Mouse (Mus musculus) kidney, embryonic 15.5 days (tissue): Measurements from ENCODE around the gene Higd1b. TPM values are rescaled to one million over a fixed set of nuclear protein-coding genes. Genes with fewer than 3 reads are reported as not detected.
A peak's percentile ranks its signal among the peaks of the same experiment; 100 is the strongest.

ENCODE experiments used
- ATAC-seq: fragments of 200-750 bp; cut with Nextera tagmentation; replicated peaks from 2 replicates; pipeline ENCODE4 v1.8.0; 2017; ENCODE audit warnings: moderate TSS enrichment; ENCODE audit not compliant: low FRiP score
- H3K27ac ChIP-seq: fragments of 300-500 bp; sonication (generic); 2 replicates; pipeline ENCODE4 v1.5.1; 2015; ENCODE audit warnings: mild to moderate bottlenecking, inconsistent platforms
- H3K27me3 ChIP-seq: fragments of 300-500 bp; sonication (generic); 2 replicates; pipeline ENCODE4 v1.6.1; 2015; ENCODE audit warnings: inconsistent platforms
- H3K36me3 ChIP-seq: fragments of 300-500 bp; sonication (generic); 2 replicates; pipeline ENCODE4 v1.6.1; 2015; ENCODE audit warnings: inconsistent platforms
- H3K4me1 ChIP-seq: fragments of 300-500 bp; sonication (generic); 2 replicates; pipeline ENCODE4 v1.6.1; 2015; ENCODE audit warnings: inconsistent platforms
- H3K4me2 ChIP-seq: fragments of 300-500 bp; sonication (generic); 2 replicates; pipeline ENCODE4 v1.6.1; 2015; ENCODE audit warnings: moderate library complexity, mild to moderate bottlenecking, inconsistent platforms
- H3K4me3 ChIP-seq: fragments of 300-500 bp; sonication (generic); replicated peaks from 2 replicates; pipeline ENCODE4 v1.5.1; 2015; ENCODE audit warnings: mild to moderate bottlenecking, inconsistent platforms
- H3K9ac ChIP-seq: fragments of 300-500 bp; sonication (generic); 2 replicates; pipeline ENCODE4 v1.6.1; 2015; ENCODE audit warnings: mild to moderate bottlenecking, inconsistent platforms
- H3K9me3 ChIP-seq: fragments of 300-500 bp; sonication (generic); replicated peaks from 2 replicates; pipeline ENCODE4 v1.6.1; 2016; ENCODE audit warnings: inconsistent platforms
- WGBS: fragments of 180-500 bp; shearing (Covaris S2); methylation state at CpG from one replicate; pipeline ENCODE4 v1.1.7; 2015; ENCODE audit warnings: mixed read lengths; 5-methylcytosine and 5-hydroxymethylcytosine counted together
- polyA plus RNA-seq: library from polyadenylated mRNA; unstranded; fragments of >200 nt; fragmentation: Nextera tagmentation; extraction: Ambion mirVana; gene quantifications from 2 replicates; pipeline ENCODE4 v1.2.1, GENCODE M21; 2015

The Higd1b gene
- polyA plus RNA-seq, 1 experiment from 2014 or later: 0.48 TPM

DNA sequence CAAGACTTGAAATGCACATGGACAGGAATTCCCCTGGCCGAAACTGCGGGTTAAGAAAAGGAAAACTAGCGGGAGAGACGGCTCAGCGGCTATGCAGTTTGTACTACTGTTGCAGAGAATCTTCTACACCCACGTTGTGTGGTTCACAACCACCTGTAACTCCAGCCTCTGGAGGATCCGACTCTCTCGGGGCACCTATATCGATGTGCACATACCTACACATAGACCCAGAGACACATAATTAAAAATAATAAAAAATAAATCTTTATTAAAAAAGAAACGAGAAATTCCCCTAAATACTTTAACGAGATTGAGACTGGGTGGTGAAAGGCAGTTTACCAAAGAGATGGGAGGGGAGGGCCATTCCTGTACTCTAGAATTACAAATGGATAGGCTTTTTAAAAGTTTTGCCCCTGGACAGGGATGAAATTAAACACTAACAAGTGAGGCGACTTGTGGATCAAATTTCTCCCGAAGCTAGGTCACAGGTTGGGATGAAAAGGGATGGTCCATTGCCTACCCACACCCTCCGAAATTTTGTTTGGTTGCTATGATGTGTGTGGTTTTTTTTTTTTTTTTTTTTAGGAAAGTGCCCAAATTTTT, 15.8 kb upstream of the Higd1b start:
- Histone ChIP-seq H3K9ac (peak overlapping the region; percentile 95), H3K36me3 (no peaks in the 10 kb centered on the region), H3K4me3 (peak overlapping the region; percentile 69), H3K27me3 (0 out of 2 replicates have a peak, but pooled peaks cover 3% of the 10 kb centered on the region), H3K4me1 (peaks cover 24% of the 10 kb centered on the region), H3K4me2 (peak overlapping the region; percentile 93), H3K9me3 (no peaks in the 10 kb centered on the region), H3K27ac (peak overlapping the region; percentile 99)
- ATAC-seq: no peak
- WGBS: 4% methylated on average over 14 of the region's 14 CpGs

- no peak overlapping the region for H3K9ac ChIP-seq
- no peak overlapping the region for H3K4me2 ChIP-seq
- WGBS: 12% methylated on average over 3 of the region's 3 CpGs
- no peak overlapping the region for H3K27ac ChIP-seq
- peaks cover 24% of the 10 kb centered on the region for H3K4me1 ChIP-seq
- no peak overlapping the region for H3K4me3 ChIP-seq
- ATAC-seq: no peak
- H3K9me3 ChIP-seq: no peaks in the 10 kb centered on the region
- 0 out of 2 replicates have a peak, but pooled peaks cover 3% of the 10 kb centered on the region for H3K27me3 ChIP-seq
- H3K36me3 ChIP-seq: no peaks in the 10 kb centered on the region
Measured at GRCm38 (mm10) chr11:102820432-102820831, 15.2 kb upstream of the Higd1b start.

- no peaks in the 10 kb centered on the region for H3K9me3 ChIP-seq
- peaks cover 18% of the 10 kb centered on the region for H3K4me1 ChIP-seq
- 0 out of 2 replicates have a peak, but pooled peaks cover 3% of the 10 kb centered on the region for H3K27me3 ChIP-seq
- no peak overlapping the region for H3K4me3 ChIP-seq
- no peak overlapping the region for H3K27ac ChIP-seq
- H3K36me3 ChIP-seq: no peaks in the 10 kb centered on the region
- H3K9ac ChIP-seq: no peak overlapping the region
- 56% methylated on average over 6 of the region's 6 CpGs for WGBS
- no peak for ATAC-seq
- H3K4me2 ChIP-seq: no peak overlapping the region
Measured at GRCm38 (mm10) chr11:102821231-102821630, 14.4 kb upstream of the Higd1b start.

GRCm38 (mm10) chr11:102826476-102826875, 9.2 kb upstream of the Higd1b start:
- H3K4me3 ChIP-seq: no peak overlapping the region
- H3K27ac ChIP-seq: no peak overlapping the region
- H3K27me3 ChIP-seq: no peaks in the 10 kb centered on the region
- 85% methylated on average over 2 of the region's 2 CpGs for WGBS
- H3K9me3 ChIP-seq: no peaks in the 10 kb centered on the region; the same call in 1 of the 2 replicates
- no peak overlapping the region for H3K4me2 ChIP-seq
- no peaks in the 10 kb centered on the region for H3K4me1 ChIP-seq
- no peaks in the 10 kb centered on the region for H3K36me3 ChIP-seq
- no peak for ATAC-seq
- H3K9ac ChIP-seq: no peak overlapping the region

- Histone ChIP-seq H3K27me3 (no peaks in the 10 kb centered on the region), H3K4me1 (no peaks in the 10 kb centered on the region), H3K9me3 (no peaks in the 10 kb centered on the region; the same call in 1 of the 2 replicates), H3K4me2 (no peak overlapping the region), H3K4me3 (no peak overlapping the region), H3K9ac (no peak overlapping the region), H3K27ac (no peak overlapping the region), H3K36me3 (no peaks in the 10 kb centered on the region)
- no peak for ATAC-seq
- 58% methylated on average over 4 of the region's 4 CpGs for WGBS
Measured at GRCm38 (mm10) chr11:102827097-102827496, 8.6 kb upstream of the Higd1b start.

GRCm38 (mm10) chr11:102830276-102830675, 5.4 kb upstream of the Higd1b start:
- no peak for ATAC-seq
- no peak overlapping the region for H3K4me3 ChIP-seq
- no peak overlapping the region for H3K27ac ChIP-seq
- no peak overlapping the region for H3K4me2 ChIP-seq
- H3K9me3 ChIP-seq: no peaks in the 10 kb centered on the region; the same call in 1 of the 2 replicates
- H3K36me3 ChIP-seq: no peaks in the 10 kb centered on the region
- peaks cover 11% of the 10 kb centered on the region for H3K4me1 ChIP-seq
- WGBS: 68% methylated on average over 4 of the region's 4 CpGs
- H3K9ac ChIP-seq: no peak overlapping the region
- H3K27me3 ChIP-seq: no peaks in the 10 kb centered on the region

GRCm38 (mm10) chr11:102832700-102833297, 2.9 kb upstream of the Higd1b start:
- Histone ChIP-seq H3K4me3 (no peak overlapping the region), H3K9ac (no peak overlapping the region), H3K4me1 (peaks cover 11% of the 10 kb centered on the region), H3K9me3 (no peaks in the 10 kb centered on the region; the same call in 1 of the 2 replicates), H3K27me3 (no peaks in the 10 kb centered on the region), H3K27ac (0 out of 2 replicates have a peak overlapping the region, but pooled peaks have one; percentile 39), H3K36me3 (peaks cover 14% of the 10 kb centered on the region), H3K4me2 (peak overlapping the region; percentile 12; the same call in 1 of the 2 replicates)
- 53% methylated on average over 18 of the region's 18 CpGs for WGBS
- peak; percentile 54; the same call in 1 of the 2 replicates for ATAC-seq

GRCm38 (mm10) chr11:102834219-102834618, 1.4 kb upstream of the Higd1b start:
- Histone ChIP-seq H3K27me3 (no peaks in the 10 kb centered on the region), H3K9me3 (no peaks in the 10 kb centered on the region), H3K9ac (no peak overlapping the region), H3K4me1 (peaks cover 11% of the 10 kb centered on the region), H3K27ac (no peak overlapping the region), H3K36me3 (peaks cover 29% of the 10 kb centered on the region), H3K4me2 (no peak overlapping the region), H3K4me3 (no peak overlapping the region)
- WGBS: 87% methylated on average over 10 of the region's 10 CpGs
- ATAC-seq: no peak

GRCm38 (mm10) chr11:102836146-102836545, 497 bp downstream of the Higd1b start:
- WGBS: 77% methylated on average over 9 of the region's 9 CpGs
- no peak for ATAC-seq
- no peak overlapping the region for H3K27ac ChIP-seq

DNA sequence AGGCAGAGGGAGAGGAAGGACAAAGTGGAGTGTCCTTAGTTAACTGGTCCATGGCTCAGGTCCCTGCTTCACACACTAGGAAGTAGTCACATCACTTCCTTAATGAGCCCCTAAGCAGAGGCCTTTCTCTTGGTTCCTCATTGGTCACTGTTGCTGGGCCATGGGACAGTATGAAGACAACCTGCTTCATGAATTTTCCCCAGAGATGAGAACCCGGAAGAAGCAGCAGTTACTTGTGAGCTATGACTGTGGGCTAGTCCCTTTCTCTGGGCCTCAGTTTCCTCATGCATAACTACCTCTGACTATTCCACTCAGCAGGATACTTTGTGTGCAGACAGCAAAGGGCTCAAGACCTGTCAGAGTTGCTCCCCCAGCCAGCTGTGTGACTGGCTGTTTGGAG, 1.7 kb downstream of the Higd1b start:
- Histone ChIP-seq H3K36me3 (peaks cover 60% of the 10 kb centered on the region), H3K9ac (no peak overlapping the region), H3K4me3 (no peak overlapping the region), H3K9me3 (no peaks in the 10 kb centered on the region), H3K4me2 (no peak overlapping the region), H3K27me3 (no peaks in the 10 kb centered on the region), H3K4me1 (peaks cover 9% of the 10 kb centered on the region), H3K27ac (no peak overlapping the region)
- 90% methylated on average over 1 of the region's 1 CpGs for WGBS
- no peak for ATAC-seq

More at GRCm38 (mm10) chr11:102836146-102836545, 497 bp downstream of the Higd1b start:
- no peaks in the 10 kb centered on the region for H3K9me3 ChIP-seq
- H3K4me3 ChIP-seq: no peak overlapping the region
- H3K9ac ChIP-seq: no peak overlapping the region
- H3K36me3 ChIP-seq: peaks cover 47% of the 10 kb centered on the region
- H3K4me2 ChIP-seq: no peak overlapping the region
- H3K4me1 ChIP-seq: peaks cover 11% of the 10 kb centered on the region
- no peaks in the 10 kb centered on the region for H3K27me3 ChIP-seq

DNA sequence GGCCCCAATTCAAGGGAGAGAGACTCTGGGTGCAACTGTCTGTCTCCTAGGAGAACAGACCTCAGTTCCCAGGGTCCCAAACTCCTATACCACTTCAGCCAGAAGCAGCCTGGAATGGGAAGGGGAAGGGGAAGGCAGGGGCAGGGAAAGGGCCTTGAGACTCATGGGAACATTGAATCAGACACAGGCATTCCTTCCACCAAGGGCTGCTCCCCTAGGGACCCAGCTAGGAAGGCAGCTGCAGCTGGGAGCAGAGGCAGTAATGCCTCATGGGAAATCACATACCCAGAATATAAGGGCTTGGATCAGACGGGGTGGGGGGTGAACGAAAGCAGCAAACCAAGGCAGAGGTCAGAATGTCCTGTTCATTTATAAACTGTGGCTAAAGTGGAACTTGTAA, 2.5 kb downstream of the Higd1b start:
- no peak overlapping the region for H3K27ac ChIP-seq

DNA sequence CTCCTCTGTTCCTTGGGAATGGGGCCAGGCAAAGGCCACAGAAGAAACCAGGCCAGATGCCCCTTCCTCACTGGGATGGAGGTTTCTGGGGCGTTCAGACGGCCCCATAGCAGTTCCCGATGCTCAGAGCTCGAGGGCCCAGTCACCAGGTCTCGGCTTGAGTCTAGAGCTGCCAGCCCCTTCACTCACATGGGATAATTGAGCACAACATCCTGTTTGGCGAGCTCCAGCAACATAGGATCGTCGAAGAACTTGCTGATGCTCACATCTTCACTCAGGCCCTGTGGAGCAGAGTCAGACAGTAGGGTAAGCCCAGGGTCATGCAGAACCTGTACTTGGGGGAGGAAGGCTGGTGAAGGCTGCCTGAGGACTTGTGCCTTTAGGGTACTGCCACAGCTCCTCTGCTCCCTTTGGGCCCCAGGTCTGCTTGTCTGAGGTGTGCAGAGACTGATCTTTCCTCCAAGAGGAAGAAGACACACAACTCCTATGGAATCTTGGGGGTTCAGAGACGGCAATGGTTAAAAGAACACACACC, 3.0 kb downstream of the Higd1b start:
- H3K4me1 ChIP-seq: no peaks in the 10 kb centered on the region
- H3K27me3 ChIP-seq: no peaks in the 10 kb centered on the region
- ATAC-seq: no peak
- WGBS: 90% methylated on average over 9 of the region's 9 CpGs
- H3K36me3 ChIP-seq: peaks cover 73% of the 10 kb centered on the region
- H3K27ac ChIP-seq: peak overlapping the region; percentile 14; the same call in 1 of the 2 replicates
- H3K4me3 ChIP-seq: no peak overlapping the region
- H3K9ac ChIP-seq: no peak overlapping the region
- no peak overlapping the region for H3K4me2 ChIP-seq
- no peaks in the 10 kb centered on the region for H3K9me3 ChIP-seq

More for the DNA sequence above, 2.5 kb downstream of the Higd1b start:
- no peak overlapping the region for H3K4me3 ChIP-seq
- 92% methylated on average over 2 of the region's 2 CpGs for WGBS
- H3K4me1 ChIP-seq: peaks cover 1% of the 10 kb centered on the region
- no peak overlapping the region for H3K9ac ChIP-seq
- H3K4me2 ChIP-seq: no peak overlapping the region
- H3K9me3 ChIP-seq: no peaks in the 10 kb centered on the region
- no peak for ATAC-seq
- no peaks in the 10 kb centered on the region for H3K27me3 ChIP-seq
- H3K36me3 ChIP-seq: peaks cover 67% of the 10 kb centered on the region
